Mouse (Mus musculus) layer of hippocampus, adult 8-10 months (tissue): ENCODE data around the gene Pax1. TPM values are rescaled to one million over a fixed set of nuclear protein-coding genes. Genes with fewer than 3 reads are reported as not detected.
A peak's percentile ranks its signal among the peaks of the same experiment; 100 is the strongest.

Source experiments
- DNase-seq, 2 experiments: peaks; one replicate each; pipeline ENCODE4 v3.0.0; 2022; ENCODE audit warnings: low spot score in 2 of 2
- total RNA-seq, 4 experiments: library from RNA; stranded (reverse); gene quantifications; 2 replicates each; pipeline ENCODE4 v1.2.4; 2022

The Pax1 gene
- not detected for total RNA-seq

GRCm38 (mm10) chr2:147361581-147361980 lies at the start of gene Pax1:
Pax1 (plus strand) TSS chr2:147361925.
- no peak for DNase-seq

- DNase-seq = no peak
Observed at GRCm38 (mm10) chr2:147321036-147321435, 40.7 kb upstream of the Pax1 start.

- DNase-seq = no peak
Observed at GRCm38 (mm10) chr2:147325178-147325577, 36.5 kb upstream of the Pax1 start.

GRCm38 (mm10) chr2:147332731-147333130 lies 29.0 kb upstream of the Pax1 start:
- peak in 1 of 2 experiments; percentile 6 for DNase-seq

- no peak for DNase-seq
Observed at GRCm38 (mm10) chr2:147338729-147339128, 23.0 kb upstream of the Pax1 start.

- DNase-seq = no peak
Observed at GRCm38 (mm10) chr2:147339796-147340195, 21.9 kb upstream of the Pax1 start.

- DNase-seq = no peak
Observed at GRCm38 (mm10) chr2:147342198-147342597, 19.5 kb upstream of the Pax1 start.

- no peak for DNase-seq
Observed at GRCm38 (mm10) chr2:147359716-147360115, 2.0 kb upstream of the Pax1 start.

- no peak for DNase-seq
Observed at GRCm38 (mm10) chr2:147360401-147360800, 1.3 kb upstream of the Pax1 start.

- DNase-seq = no peak
Observed at GRCm38 (mm10) chr2:147360856-147361255, 869 bp upstream of the Pax1 start.

- DNase-seq = no peak
Observed at GRCm38 (mm10) chr2:147362316-147362715, 591 bp downstream of the Pax1 start.

- no peak for DNase-seq
Observed at GRCm38 (mm10) chr2:147363401-147364130, 1.8 kb downstream of the Pax1 start.

GRCm38 (mm10) chr2:147364198-147364597 lies 2.5 kb downstream of the Pax1 start:
- DNase-seq = no peak

GRCm38 (mm10) chr2:147364982-147365907 lies 3.5 kb downstream of the Pax1 start:
- DNase-seq = no peak

GRCm38 (mm10) chr2:147365908-147366630 lies 4.3 kb downstream of the Pax1 start:
- DNase-seq = no peak

- DNase-seq = no peak
Observed at GRCm38 (mm10) chr2:147367246-147367820, 5.6 kb downstream of the Pax1 start.

GRCm38 (mm10) chr2:147367911-147368591 lies 6.3 kb downstream of the Pax1 start:
- no peak for DNase-seq

GRCm38 (mm10) chr2:147369561-147369960 lies 7.8 kb downstream of the Pax1 start:
- DNase-seq = no peak

GRCm38 (mm10) chr2:147370091-147370490 lies 8.4 kb downstream of the Pax1 start:
- DNase-seq = no peak

- DNase-seq = no peak
Observed at GRCm38 (mm10) chr2:147371289-147371688, 9.6 kb downstream of the Pax1 start.

GRCm38 (mm10) chr2:147371840-147372239 lies 10.1 kb downstream of the Pax1 start:
- DNase-seq = no peak
